Comparison of ENCODE assay signal across 8 mouse cellular contexts in the genomic region with DNA sequence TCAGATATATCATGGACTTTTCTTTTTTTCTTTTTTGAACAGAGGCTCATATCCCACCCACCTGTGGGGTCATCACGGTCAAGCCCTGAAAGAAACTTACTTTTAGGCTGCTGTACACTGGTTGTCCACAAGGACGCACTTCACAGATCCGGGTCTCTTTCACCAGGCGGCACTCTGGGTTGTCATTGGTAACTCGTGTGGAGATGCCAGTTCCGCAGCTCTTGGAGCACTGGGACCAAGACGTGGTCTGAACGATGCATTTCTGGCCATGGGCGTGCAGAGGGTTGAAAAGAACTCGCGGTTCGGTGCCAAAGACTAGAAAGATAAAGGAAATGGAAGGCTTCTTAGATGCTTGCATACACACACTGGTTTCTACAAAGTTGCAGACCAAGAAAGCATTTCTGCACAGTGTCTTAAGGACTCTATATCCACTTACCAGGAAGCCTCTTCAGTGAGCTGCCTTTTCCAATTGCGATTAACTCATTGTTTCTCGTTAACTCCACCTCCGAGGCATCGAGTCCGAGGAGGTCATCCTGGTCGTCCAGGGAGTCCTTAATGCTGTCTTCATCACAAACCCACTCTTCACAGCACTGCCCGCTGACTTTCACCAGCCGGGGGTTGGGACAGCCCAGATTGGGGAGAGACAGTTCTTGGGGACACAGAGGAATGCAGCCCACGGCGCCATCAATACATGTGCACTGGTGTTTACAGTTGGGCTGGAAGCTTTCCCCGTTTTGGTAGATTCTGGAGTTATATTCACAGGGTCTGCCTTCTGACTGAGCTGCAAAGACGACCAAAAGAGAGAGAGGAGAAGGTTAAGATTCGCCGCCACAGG. TPM values are rescaled to one million over a fixed set of nuclear protein-coding genes. Genes with fewer than 3 reads are reported as not detected.
DNase-seq lines count a peak whose midpoint lies in the region; ATAC-seq and TF ChIP-seq lines count a peak whose summit lies in the region.

No protein-coding gene starts in this region.

- intact Hi-C loops in left cerebral cortex, postnatal 36 days (cut with DNase I) = loop anchor here (10.0 kb wide), 1 partner anchor 256 kb away; no protein-coding TSS in a partner anchor

- no peak for TF ChIP-seq POLR2A in liver, adult 2 months (IDR thresholded peaks at IDR 0.05; ENCODE audit: extremely low read depth, insufficient read depth, low read length)
- peak; percentile 68 for TF ChIP-seq POLR2A in embryonic fibroblast, embryonic 13.5 days (IDR thresholded peaks at IDR 0.05; ENCODE audit: low read depth, low read length)

- H3K9me3 ChIP-seq in hindbrain, postnatal 0 days (ENCODE audit: low read length) = no peaks in the 10 kb centered on the region

- peak overlapping the region; percentile 12; the same call in 1 of the 2 replicates for H3K9ac ChIP-seq in liver, adult 2 months (ENCODE audit: low read depth, low read length)
- no peak overlapping the region for H3K9ac ChIP-seq in hindbrain, postnatal 0 days (replicated peaks; ENCODE audit: low read length)

- H3K27ac ChIP-seq in liver, adult 2 months (replicated peaks; ENCODE audit: insufficient read depth, low read depth, low read length) = no peak overlapping the region
- H3K27ac ChIP-seq in embryonic fibroblast, embryonic 13.5 days (ENCODE audit: insufficient read depth, low read length) = peak overlapping the region; percentile 94
- H3K27ac ChIP-seq in hindbrain, postnatal 0 days = no peak overlapping the region

- H3K79me2 ChIP-seq in liver, adult 2 months (ENCODE audit: control insufficient read depth, insufficient read depth, low read length) = no peaks in the 10 kb centered on the region

- peak; percentile 14; the same call in 1 of the 2 replicates for TF ChIP-seq CTCF in liver, adult 2 months (IDR thresholded peaks at IDR 0.05; ENCODE audit: low read depth, low read length)
- TF ChIP-seq CTCF in embryonic fibroblast, embryonic 13.5 days (IDR thresholded peaks at IDR 0.05; ENCODE audit: borderline replicate concordance, insufficient read depth, low read length) = no peak
- peak; percentile 73 for TF ChIP-seq CTCF in hindbrain, postnatal 0 days (IDR thresholded peaks at IDR 0.05; ENCODE audit: low read depth)

- H3K27me3 ChIP-seq in liver, adult 2 months (ENCODE audit: control insufficient read depth, insufficient read depth, low read length) = no peaks in the 10 kb centered on the region
- H3K27me3 ChIP-seq in hindbrain, postnatal 0 days (ENCODE audit: insufficient read depth, low read length) = 0 out of 2 replicates have a peak, but pooled peaks cover 6% of the 10 kb centered on the region

- no peak overlapping the region for H3K4me3 ChIP-seq in liver, adult 2 months (ENCODE audit: insufficient read depth, low read depth, low read length)
- H3K4me3 ChIP-seq in embryonic fibroblast, embryonic 13.5 days (ENCODE audit: insufficient read depth, low read length) = peak overlapping the region; percentile 67
- H3K4me3 ChIP-seq in hindbrain, postnatal 0 days (ENCODE audit: low read length) = peak overlapping the region; percentile 51

- H3K36me3 ChIP-seq in liver, adult 2 months (ENCODE audit: control insufficient read depth, insufficient read depth, low read length) = peaks cover 3% of the 10 kb centered on the region; the same call in 1 of the 2 replicates
- no peaks in the 10 kb centered on the region for H3K36me3 ChIP-seq in hindbrain, postnatal 0 days (ENCODE audit: insufficient read depth, low read length)

- peak; percentile 81 for ATAC-seq in hindbrain, postnatal 0 days

- peak overlapping the region; percentile 95 for H3K4me2 ChIP-seq in hindbrain, postnatal 0 days (ENCODE audit: low read depth, low read length)

- 65% methylated on average over 26 of the region's 26 CpGs for WGBS in liver, adult 2 months
- WGBS in hindbrain, postnatal 0 days = 13% methylated on average over 26 of the region's 26 CpGs

- H3K4me1 ChIP-seq in liver, adult 2 months (ENCODE audit: control insufficient read depth, insufficient read depth, low read length) = peaks cover 4% of the 10 kb centered on the region; the same call in 1 of the 2 replicates
- peaks cover 6% of the 10 kb centered on the region; the same call in 1 of the 2 replicates for H3K4me1 ChIP-seq in embryonic fibroblast, embryonic 13.5 days (ENCODE audit: control insufficient read depth, insufficient read depth, low read length)
- H3K4me1 ChIP-seq in hindbrain, postnatal 0 days (ENCODE audit: insufficient read depth, low read length) = peaks cover 19% of the 10 kb centered on the region

- DNase-seq in liver, adult 2 months (ENCODE audit: extremely low read depth, low read depth, low spot score) = no peak
- DNase-seq in liver = no peak
- peak; percentile 74 for DNase-seq in hindbrain, postnatal 0 days (ENCODE audit: low spot score)
- DNase-seq in lung, postnatal 10 days = peak; percentile 70
- no peak for DNase-seq in natural killer cell, adult 2 months (ENCODE audit: low spot score in 2 of 2)
- no peak for DNase-seq in cerebellum, adult 18-20 months
- no peak for DNase-seq in left cerebral cortex, postnatal 36 days (ENCODE audit: low spot score in 2 of 2)

RNA-seq across cellular contexts. Expression of gene Ccn1, which starts 1.5 kb away (rescaled TPM):
- total RNA-seq in liver, adult 2 months (2014; rRNA removed) = 4.5 and 4.6 TPM in 2 replicates
- 6.0 and 7.6 TPM in 2 replicates for polyA plus RNA-seq in liver, adult 2 months (2012; rRNA removed)
- polyA plus RNA-seq in embryonic fibroblast, embryonic 13.5 days (2011; ENCODE audit: insufficient read length, low read depth, missing spikeins) = 464 and 759 TPM in 2 replicates
- total RNA-seq in hindbrain, postnatal 0 days (2014; rRNA removed) = 2.9 and 8.2 TPM in 2 replicates
- polyA plus RNA-seq in hindbrain, postnatal 0 days (2015; fragmentation: Nextera tagmentation; extraction: Ambion mirVana) = 9.7 and 10.1 TPM in 2 replicates
- total RNA-seq in left cerebral cortex, postnatal 36 days (2021) = 10 to 100 TPM in 1 of 2 experiments, 1 to 10 TPM in 1; 3.1 to 19.7 TPM

Comparison
In these comparisons a context has a peak if more than half of its experiments do, and no peak if none do; other contexts are left out.
1. DNase-seq: peak in hindbrain, postnatal 0 days (single experiment) and lung, postnatal 10 days (single experiment); none in liver, adult 2 months (single experiment), liver (single experiment), natural killer cell, adult 2 months (0 of 2), cerebellum, adult 18-20 months (0 of 2) and left cerebral cortex, postnatal 36 days (0 of 2).